Mouse (Mus musculus) midbrain, embryonic 11.5 days (tissue): ENCODE measurements at regions not wholly inside any gene's neighbourhood (a gene's known extent, or its start where the extent isn't known, plus 50 kb on each side); places are given as distances from the start of the nearest gene placed in this dataset.
"Not testable (repeated sequence)": the region's sequence is repeated elsewhere in the genome, so short reads cannot be mapped to it uniquely, and the experiment has no call there.

Experiments
- ATAC-seq: fragments of 200-750 bp; cut with Nextera tagmentation; 2 replicates; pipeline ENCODE4 v1.8.0; 2017; ENCODE audit warnings: moderate TSS enrichment, moderate library complexity; ENCODE audit not compliant: low FRiP score
- DNase-seq: peaks from one replicate; pipeline ENCODE4 v3.0.0; 2015; ENCODE audit warnings: low spot score; ENCODE audit errors: missing footprints
- H3K27ac ChIP-seq: fragments of 300-500 bp; sonication (generic); 2 replicates; pipeline ENCODE4 v1.5.1; 2014; ENCODE audit warnings: low read depth, low read length
- H3K27me3 ChIP-seq: fragments of 300-500 bp; sonication (generic); 2 replicates; pipeline ENCODE4 v1.6.1; 2014; ENCODE audit warnings: mild to moderate bottlenecking, low read length, moderate library complexity, mixed read lengths; ENCODE audit not compliant: control insufficient read depth, insufficient read depth
- H3K36me3 ChIP-seq: fragments of 300-500 bp; sonication (generic); 2 replicates; pipeline ENCODE4 v1.6.1; 2014; ENCODE audit warnings: mild to moderate bottlenecking, low read length, moderate library complexity, mixed read lengths; ENCODE audit not compliant: control insufficient read depth, insufficient read depth
- H3K4me1 ChIP-seq: fragments of 300-500 bp; sonication (generic); 2 replicates; pipeline ENCODE4 v1.6.1; 2014; ENCODE audit warnings: low read length; ENCODE audit not compliant: control insufficient read depth, insufficient read depth
- H3K4me2 ChIP-seq: fragments of 300-500 bp; sonication (generic); 2 replicates; pipeline ENCODE4 v1.6.1; 2014; ENCODE audit warnings: mild to moderate bottlenecking, moderate library complexity
- H3K4me3 ChIP-seq: fragments of 300-500 bp; sonication (generic); 2 replicates; pipeline ENCODE4 v1.5.1; 2014; ENCODE audit warnings: low read depth, low read length
- H3K9ac ChIP-seq: fragments of 300-500 bp; sonication (generic); 2 replicates; pipeline ENCODE4 v1.6.1; 2014; ENCODE audit warnings: low read length
- H3K9me3 ChIP-seq: fragments of 300-500 bp; sonication (generic); 2 replicates; pipeline ENCODE4 v1.6.1; 2016; ENCODE audit warnings: low read length; ENCODE audit not compliant: control insufficient read depth
- WGBS: fragments of 180-500 bp; shearing (Covaris S2); extraction: QIAGEN DNeasy Blood & Tissue Kit; methylation state at CpG from one replicate; pipeline ENCODE4 v1.1.7; 2014; 5-methylcytosine and 5-hydroxymethylcytosine counted together

DNA sequence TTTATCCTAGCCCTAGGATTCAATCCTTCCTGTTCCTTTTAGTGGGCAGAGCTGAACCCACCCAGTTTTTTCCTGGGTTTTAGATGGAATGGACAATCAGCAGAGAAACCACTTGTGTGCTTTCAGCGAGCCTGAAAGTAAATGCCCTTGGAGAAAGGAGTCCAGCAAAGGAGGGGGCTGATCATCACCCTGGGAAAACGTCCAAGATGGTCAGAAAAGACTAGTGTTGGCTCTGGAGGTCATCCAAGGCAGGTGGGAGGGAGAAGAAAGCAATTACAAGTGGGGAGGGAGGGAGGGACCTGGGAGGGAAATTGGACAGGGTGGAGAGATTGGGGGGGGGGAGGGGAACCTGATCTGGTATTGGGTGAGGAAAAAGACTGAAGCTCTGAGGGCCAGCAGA lies 55.6 kb upstream of the Zfp366 start:
- H3K4me2 ChIP-seq, result no peak overlapping the region
- no peaks in the 10 kb centered on the region for H3K4me1 ChIP-seq
- H3K9me3 ChIP-seq, result no peaks in the 10 kb centered on the region
- no peak overlapping the region for H3K4me3 ChIP-seq
- WGBS, result 67% methylated on average over 2 of the region's 2 CpGs
- H3K27ac ChIP-seq, result no peak overlapping the region
- H3K9ac ChIP-seq, result no peak overlapping the region
- ATAC-seq (no peak), DNase-seq (peak; percentile 12)
- no peaks in the 10 kb centered on the region for H3K27me3 ChIP-seq
- no peaks in the 10 kb centered on the region for H3K36me3 ChIP-seq

GRCm38 (mm10) chr13:99128284-99128691 lies 56.3 kb upstream of the Zfp366 start:
- Histone ChIP-seq H3K4me2 (no peak overlapping the region), H3K27me3 (no peaks in the 10 kb centered on the region), H3K9me3 (no peaks in the 10 kb centered on the region), H3K4me1 (no peaks in the 10 kb centered on the region), H3K4me3 (no peak overlapping the region), H3K36me3 (no peaks in the 10 kb centered on the region), H3K27ac (no peak overlapping the region), H3K9ac (no peak overlapping the region)
- WGBS, result 87% methylated on average over 5 of the region's 5 CpGs
- DNase-seq, result peak; percentile 64
- no peak for ATAC-seq

GRCm38 (mm10) chr13:99127716-99128115 lies 56.9 kb upstream of the Zfp366 start:
- Histone ChIP-seq H3K36me3 (no peaks in the 10 kb centered on the region), H3K27me3 (no peaks in the 10 kb centered on the region), H3K4me3 (no peak overlapping the region), H3K9ac (no peak overlapping the region), H3K4me1 (no peaks in the 10 kb centered on the region), H3K27ac (no peak overlapping the region), H3K4me2 (no peak overlapping the region), H3K9me3 (no peaks in the 10 kb centered on the region)
- WGBS, result 87% methylated on average over 5 of the region's 5 CpGs
- ATAC-seq (no peak), DNase-seq (peak; percentile 60)

DNA sequence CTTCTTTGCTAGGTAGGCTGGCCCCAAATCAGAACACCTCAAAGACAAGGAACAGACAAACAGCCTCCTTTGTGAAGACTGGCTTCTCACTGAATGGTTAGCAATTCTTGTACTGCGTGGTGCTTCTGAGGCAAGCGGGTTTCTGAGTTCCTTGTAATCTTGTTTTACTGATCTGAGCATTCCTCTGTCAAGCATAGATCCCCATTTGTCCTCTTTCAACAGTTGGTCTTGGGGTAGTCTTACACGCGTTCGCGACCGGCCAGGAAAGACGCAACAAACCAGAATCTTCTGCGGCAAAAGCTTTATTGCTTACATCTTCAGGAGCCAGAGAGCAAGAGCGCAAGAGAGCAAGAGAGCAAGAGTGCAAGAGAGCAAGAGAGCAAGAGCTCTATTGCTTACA lies 57.7 kb upstream of the Zfp366 start:
- peak; percentile 60 for DNase-seq
- not testable (repeated sequence) for H3K9ac ChIP-seq, H3K36me3 ChIP-seq, ATAC-seq, H3K9me3 ChIP-seq, H3K27me3 ChIP-seq, H3K4me1 ChIP-seq, H3K27ac ChIP-seq, H3K4me3 ChIP-seq, H3K4me2 ChIP-seq
- 94% methylated on average over 10 of the region's 10 CpGs for WGBS

GRCm38 (mm10) chr13:99126538-99126937 lies 58.1 kb upstream of the Zfp366 start:
- Histone ChIP-seq H3K9me3 (no peaks in the 10 kb centered on the region), H3K4me2 (no peak overlapping the region), H3K27ac (no peak overlapping the region), H3K27me3 (no peaks in the 10 kb centered on the region), H3K9ac (no peak overlapping the region), H3K4me3 (no peak overlapping the region), H3K4me1 (no peaks in the 10 kb centered on the region), H3K36me3 (no peaks in the 10 kb centered on the region)
- ATAC-seq, result no peak
- peak; percentile 45 for DNase-seq
- 88% methylated on average over 8 of the region's 8 CpGs for WGBS

DNA sequence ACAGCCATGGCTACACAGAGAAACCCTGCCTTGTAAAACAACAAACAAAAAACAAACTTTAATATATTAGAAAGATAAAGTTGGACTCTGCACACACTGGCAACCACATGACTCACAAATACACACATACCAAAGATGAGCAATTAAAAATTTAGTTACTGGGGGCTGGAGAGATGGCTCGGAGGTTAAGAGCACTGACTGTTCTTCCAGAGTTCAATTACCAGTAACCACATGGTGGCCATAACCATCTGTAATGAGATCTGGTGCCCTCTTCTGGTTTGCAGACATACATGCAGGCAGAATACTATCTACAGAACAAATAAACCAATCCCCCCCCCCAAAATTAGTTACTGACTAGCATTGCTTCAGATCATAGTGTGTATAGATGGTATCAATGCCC lies 58.7 kb upstream of the Zfp366 start:
- Histone ChIP-seq H3K4me3 (no peak overlapping the region), H3K9me3 (no peaks in the 10 kb centered on the region), H3K27ac (no peak overlapping the region), H3K9ac (no peak overlapping the region), H3K4me1 (no peaks in the 10 kb centered on the region), H3K27me3 (no peaks in the 10 kb centered on the region), H3K4me2 (no peak overlapping the region), H3K36me3 (no peaks in the 10 kb centered on the region)
- DNase-seq, result peak; percentile 6
- no peak for ATAC-seq
- 76% methylated on average over 1 of the region's 1 CpGs for WGBS

GRCm38 (mm10) chr13:99124894-99125570 lies 59.6 kb upstream of the Zfp366 start:
- WGBS, result 67% methylated on average over 10 of the region's 10 CpGs
- no peak overlapping the region for H3K9ac ChIP-seq
- no peaks in the 10 kb centered on the region for H3K27me3 ChIP-seq
- ATAC-seq (no peak), DNase-seq (peak; percentile 75)
- H3K36me3 ChIP-seq, result no peaks in the 10 kb centered on the region
- H3K9me3 ChIP-seq, result no peaks in the 10 kb centered on the region
- no peak overlapping the region for H3K4me2 ChIP-seq
- H3K4me1 ChIP-seq, result no peaks in the 10 kb centered on the region
- no peak overlapping the region for H3K4me3 ChIP-seq
- no peak overlapping the region for H3K27ac ChIP-seq

GRCm38 (mm10) chr13:99124141-99124540 lies 60.5 kb upstream of the Zfp366 start:
- no peak overlapping the region for H3K27ac ChIP-seq
- DNase-seq, result no peak

GRCm38 (mm10) chr13:99123476-99124140 lies 61.0 kb upstream of the Zfp366 start:
- Histone ChIP-seq H3K27ac (no peak overlapping the region), H3K27me3 (no peaks in the 10 kb centered on the region), H3K9me3 (no peaks in the 10 kb centered on the region), H3K4me1 (no peaks in the 10 kb centered on the region), H3K4me3 (no peak overlapping the region), H3K9ac (no peak overlapping the region), H3K4me2 (no peak overlapping the region), H3K36me3 (no peaks in the 10 kb centered on the region)
- 80% methylated on average over 12 of the region's 12 CpGs for WGBS
- DNase-seq, result peak; percentile 73
- ATAC-seq, result no peak

More at GRCm38 (mm10) chr13:99124141-99124540, 60.5 kb upstream of the Zfp366 start:
- H3K4me3 ChIP-seq, result no peak overlapping the region
- 43% methylated on average over 2 of the region's 2 CpGs for WGBS
- H3K4me1 ChIP-seq, result no peaks in the 10 kb centered on the region
- ATAC-seq, result no peak
- no peak overlapping the region for H3K9ac ChIP-seq
- H3K36me3 ChIP-seq, result no peaks in the 10 kb centered on the region
- H3K4me2 ChIP-seq, result no peak overlapping the region
- H3K27me3 ChIP-seq, result no peaks in the 10 kb centered on the region
- no peaks in the 10 kb centered on the region for H3K9me3 ChIP-seq
